Mouse (Mus musculus) midbrain, embryonic 14.5 days (tissue): ENCODE data around the gene Lyg2. TPM values are rescaled to one million over a fixed set of nuclear protein-coding genes. Genes with fewer than 3 reads are reported as not detected.

Experiments
- ATAC-seq: fragments of 200-750 bp; cut with Nextera tagmentation; 2 replicates; pipeline ENCODE4 v1.8.0; 2017; ENCODE audit warnings: moderate number of reproducible peaks, moderate library complexity; ENCODE audit not compliant: low FRiP score, low TSS enrichment
- DNase-seq: peaks from one replicate; pipeline ENCODE4 v3.0.0-alpha.2; 2015
- H3K27ac ChIP-seq: fragments of 300-500 bp; sonication (generic); replicated peaks from 2 replicates; pipeline ENCODE4 v1.5.1; 2014; ENCODE audit warnings: mild to moderate bottlenecking, low read depth, low read length, moderate library complexity
- H3K27me3 ChIP-seq: fragments of 300-500 bp; sonication (generic); 2 replicates; pipeline ENCODE4 v1.6.1; 2014; ENCODE audit warnings: low read length, control low read depth, mixed read lengths; ENCODE audit not compliant: control insufficient read depth, insufficient read depth
- H3K36me3 ChIP-seq: fragments of 300-500 bp; sonication (generic); 2 replicates; pipeline ENCODE4 v1.6.1; 2014; ENCODE audit warnings: low read length, control low read depth; ENCODE audit not compliant: control insufficient read depth, insufficient read depth
- H3K4me1 ChIP-seq: fragments of 300-500 bp; sonication (generic); 2 replicates; pipeline ENCODE4 v1.6.1; 2014; ENCODE audit warnings: mild to moderate bottlenecking, antibody characterized with exemption, low read length, control low read depth; ENCODE audit not compliant: control insufficient read depth, insufficient read depth
- H3K4me2 ChIP-seq: fragments of 300-500 bp; sonication (generic); 2 replicates; pipeline ENCODE4 v1.6.1; 2014; ENCODE audit warnings: mild to moderate bottlenecking, low read length, moderate library complexity
- H3K4me3 ChIP-seq: fragments of 300-500 bp; sonication (generic); replicated peaks from 2 replicates; pipeline ENCODE4 v1.5.1; 2014; ENCODE audit warnings: low read depth, low read length
- H3K9ac ChIP-seq: fragments of 300-500 bp; sonication (generic); replicated peaks from 2 replicates; pipeline ENCODE4 v1.6.1; 2014; ENCODE audit warnings: mild to moderate bottlenecking, low read length, moderate library complexity
- H3K9me3 ChIP-seq: fragments of 300-500 bp; sonication (generic); 2 replicates; pipeline ENCODE4 v1.6.1; 2016; ENCODE audit warnings: low read length, control low read depth, mixed read lengths; ENCODE audit not compliant: control insufficient read depth
- WGBS: fragments of 180-500 bp; shearing (Covaris S2); extraction: QIAGEN DNeasy Blood & Tissue Kit; methylation state at CpG from one replicate; pipeline ENCODE4 v1.1.7; 2014; 5-methylcytosine and 5-hydroxymethylcytosine counted together
- polyA plus RNA-seq: library from polyadenylated mRNA; unstranded; fragments of >200 nt; fragmentation: Nextera tagmentation; extraction: Ambion mirVana; gene quantifications from 2 replicates; pipeline ENCODE4 v1.2.1, GENCODE M21; 2014

Lyg2 gene
- polyA plus RNA-seq, 1 experiment from 2014 or later, result not detected

DNA sequence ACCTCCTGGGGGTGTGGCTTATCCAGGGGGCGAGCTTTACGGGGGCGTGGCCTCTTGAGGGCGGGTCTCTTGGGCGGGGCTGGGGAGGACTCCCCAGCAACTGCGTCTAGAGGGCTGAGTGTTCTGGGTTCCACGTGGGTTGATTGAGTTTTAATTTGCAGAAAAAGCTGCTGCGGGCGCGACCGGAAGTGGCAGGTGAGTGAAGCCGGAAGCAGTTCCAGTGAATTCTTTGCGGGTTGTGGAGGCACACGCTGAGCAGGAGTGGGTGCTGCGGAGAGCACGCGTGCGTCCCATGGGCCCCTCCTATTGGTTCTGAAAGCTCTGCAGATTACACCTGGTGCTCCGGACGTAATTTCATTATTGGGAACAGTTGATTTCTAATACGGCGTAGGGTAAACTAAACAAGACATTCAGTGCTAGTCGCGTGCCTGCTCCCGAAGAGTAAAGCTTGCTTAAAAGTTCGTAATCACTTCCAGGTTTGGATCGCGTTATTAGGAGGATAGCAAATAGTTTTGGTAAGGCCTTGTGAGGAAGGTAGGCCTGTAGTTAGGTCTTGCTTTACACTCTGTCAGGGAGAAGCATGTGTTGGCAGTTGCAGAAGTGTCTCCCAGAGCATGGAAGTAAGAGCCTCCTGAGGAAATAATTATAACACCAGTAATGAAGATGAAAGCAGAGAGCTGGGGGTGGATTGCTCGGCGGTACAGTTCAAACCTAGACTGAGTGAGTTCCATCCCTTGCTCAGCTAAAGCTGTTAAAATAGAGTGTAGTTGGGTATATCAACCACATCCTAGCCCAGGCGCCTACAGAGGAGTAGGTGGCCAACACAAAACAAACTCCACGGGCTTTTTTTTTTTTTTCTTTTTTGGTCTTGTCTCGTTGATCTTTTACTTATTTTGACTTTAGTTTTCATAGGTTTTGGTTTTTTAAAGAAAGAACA is 43.9 kb downstream of the Lyg2 start:
- H3K4me2 ChIP-seq, result peak overlapping the region; percentile 77

DNA sequence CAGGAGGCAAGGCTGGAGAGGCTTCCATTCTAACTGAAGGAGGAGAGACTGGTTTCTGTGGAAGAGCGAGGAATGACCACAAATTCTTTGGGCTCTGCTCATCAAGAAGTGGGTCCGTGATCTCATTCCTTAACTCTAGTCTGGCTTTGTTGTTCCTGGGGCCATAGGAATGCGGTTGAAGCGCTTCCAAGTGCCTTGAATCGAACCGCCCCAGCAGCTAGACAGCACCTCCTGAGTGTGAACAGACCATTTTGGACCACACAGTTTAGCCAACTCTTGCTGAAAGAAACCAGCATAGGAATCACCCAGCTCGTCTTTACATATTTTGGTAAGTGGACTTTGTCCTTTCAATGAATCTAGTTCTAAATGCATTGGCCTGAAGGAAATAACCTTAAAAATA is 44.6 kb downstream of the Lyg2 start, which contains the start of gene Lipt1:
Gene Lipt1, plus strand, starts transcription at position 35 of the 400 bp plus-strand sequence.
- H3K4me2 ChIP-seq, result peak within 1 kb of the TSS; percentile 77
- H3K27ac ChIP-seq, result peak within 1 kb of the TSS; percentile 70
- WGBS, result 8% methylated on average over 7 of the region's 7 CpGs
- peaks cover 12% of the 10 kb centered on the region; the same call in 1 of the 2 replicates for H3K36me3 ChIP-seq
- no peak for DNase-seq
- peak; percentile 38; the same call in 1 of the 2 replicates for ATAC-seq
- peak within 1 kb of the TSS; percentile 51 for H3K4me3 ChIP-seq
- peaks cover 12% of the 10 kb centered on the region for H3K4me1 ChIP-seq
- no peaks in the 10 kb centered on the region for H3K9me3 ChIP-seq
- H3K27me3 ChIP-seq, result no peaks in the 10 kb centered on the region
- H3K9ac ChIP-seq, result peak within 1 kb of the TSS; percentile 40

More for the DNA sequence above, 43.9 kb downstream of the Lyg2 start:
- ATAC-seq, result peak; percentile 85
- Histone ChIP-seq H3K27me3 (no peaks in the 10 kb centered on the region), H3K4me1 (peaks cover 12% of the 10 kb centered on the region), H3K9ac (peak overlapping the region; percentile 40), H3K36me3 (peaks cover 17% of the 10 kb centered on the region), H3K27ac (peak overlapping the region; percentile 70), H3K4me3 (peak overlapping the region; percentile 51), H3K9me3 (no peaks in the 10 kb centered on the region)
- WGBS, result 7% methylated on average over 33 of the region's 33 CpGs
- peak; percentile 82 for DNase-seq

DNA sequence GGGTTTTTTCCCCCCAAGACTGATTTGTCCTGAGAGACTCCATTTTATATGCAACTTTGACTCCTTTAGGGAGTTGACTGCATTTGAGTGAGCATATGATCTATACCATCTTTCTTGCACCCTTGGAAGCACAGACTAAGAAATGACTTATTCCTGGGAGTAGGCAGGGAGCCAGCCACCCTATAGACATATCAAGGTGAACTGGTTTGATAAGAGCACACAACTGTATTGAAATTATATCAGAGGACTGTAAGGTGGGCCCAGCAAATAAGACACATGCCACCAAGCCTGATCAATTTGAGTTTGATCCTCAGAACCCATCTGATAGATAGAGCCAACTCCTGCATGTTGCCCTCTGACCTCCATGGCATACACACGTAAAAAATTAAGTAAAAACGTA is 46.9 kb downstream of the Lyg2 start:
- ATAC-seq, result no peak
- H3K4me2 ChIP-seq, result no peak overlapping the region
- peaks cover 16% of the 10 kb centered on the region for H3K4me1 ChIP-seq
- no peak overlapping the region for H3K4me3 ChIP-seq
- WGBS, result 64% methylated on average over 2 of the region's 2 CpGs
- H3K27me3 ChIP-seq, result no peaks in the 10 kb centered on the region
- H3K36me3 ChIP-seq, result no peaks in the 10 kb centered on the region
- no peak for DNase-seq
- H3K9ac ChIP-seq, result no peak overlapping the region
- H3K27ac ChIP-seq, result no peak overlapping the region
- H3K9me3 ChIP-seq, result no peaks in the 10 kb centered on the region

DNA sequence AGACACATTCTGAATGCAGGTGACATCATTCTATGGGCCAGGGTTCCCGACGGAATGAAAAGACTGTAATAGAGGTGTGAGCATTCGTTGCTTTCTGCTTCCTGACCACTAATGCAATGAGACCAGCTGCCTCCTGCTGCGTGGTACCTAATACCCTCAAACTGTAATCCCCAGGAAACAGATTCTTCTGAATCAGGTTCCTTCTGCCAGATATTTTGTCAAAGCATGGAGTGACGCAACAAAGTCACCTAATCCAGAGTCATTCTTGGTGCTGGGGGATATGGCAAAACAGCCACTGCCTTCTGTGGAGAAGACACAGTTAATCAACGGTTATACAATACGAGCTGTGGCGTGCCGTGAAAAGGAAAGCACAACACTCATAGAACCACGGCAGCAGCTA is 47.7 kb downstream of the Lyg2 start:
- peaks cover 20% of the 10 kb centered on the region for H3K4me1 ChIP-seq
- no peaks in the 10 kb centered on the region for H3K9me3 ChIP-seq
- no peak overlapping the region for H3K27ac ChIP-seq
- DNase-seq (no peak), ATAC-seq (no peak)
- no peak overlapping the region for H3K9ac ChIP-seq
- no peak overlapping the region for H3K4me2 ChIP-seq
- H3K4me3 ChIP-seq, result no peak overlapping the region
- 68% methylated on average over 10 of the region's 10 CpGs for WGBS
- H3K36me3 ChIP-seq, result no peaks in the 10 kb centered on the region
- no peaks in the 10 kb centered on the region for H3K27me3 ChIP-seq

DNA sequence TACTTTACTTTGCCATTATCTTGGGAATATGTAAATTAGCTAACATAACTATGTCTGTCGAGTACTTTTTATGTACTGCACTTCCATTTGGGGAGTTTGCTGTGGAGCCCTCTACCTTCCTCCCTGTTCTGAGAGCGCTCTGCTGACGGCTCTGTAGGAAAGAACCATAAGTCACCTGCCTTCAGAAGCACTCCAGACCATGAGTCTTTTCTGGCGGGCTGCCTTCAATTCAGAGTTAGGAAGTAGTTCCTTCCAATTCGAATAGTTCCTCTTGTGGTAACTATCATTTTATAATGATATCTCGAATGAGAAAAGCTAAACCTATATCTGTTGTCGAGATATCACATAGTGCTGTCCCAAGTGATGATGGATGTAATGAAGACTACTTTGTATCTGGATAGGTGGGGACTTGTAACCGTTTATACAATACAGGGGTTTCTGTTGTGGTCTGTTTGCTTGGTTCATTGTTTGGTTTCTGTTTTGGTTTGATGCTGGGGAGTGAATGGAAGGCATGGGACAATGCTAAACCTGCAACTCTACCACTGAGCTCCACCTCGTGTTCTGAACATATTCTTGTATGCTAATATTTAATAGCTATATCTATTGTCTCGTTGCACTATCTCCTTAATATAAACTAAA is 48.5 kb downstream of the Lyg2 start:
- WGBS, result 73% methylated on average over 10 of the region's 10 CpGs
- no peaks in the 10 kb centered on the region for H3K27me3 ChIP-seq

DNA sequence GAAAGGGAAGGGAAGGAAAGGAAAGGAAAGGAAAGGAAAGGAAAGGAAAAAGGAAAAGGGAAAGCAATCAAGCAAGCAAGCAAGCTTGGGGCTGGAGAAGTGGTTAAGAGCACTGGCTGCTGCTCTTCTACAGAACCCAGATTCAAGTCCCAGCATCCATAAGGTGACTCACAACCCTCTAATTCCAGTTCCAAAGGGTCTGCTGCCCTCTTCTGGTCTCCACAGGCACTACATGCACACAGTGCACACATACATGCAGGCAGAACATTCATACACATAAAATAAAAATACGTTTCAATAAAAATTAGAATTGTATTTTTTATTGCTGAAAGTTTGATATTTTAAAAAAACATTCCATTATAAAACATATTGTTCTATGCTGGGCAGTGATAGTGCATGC is 49.2 kb downstream of the Lyg2 start:
- peaks cover 13% of the 10 kb centered on the region; the same call in 1 of the 2 replicates for H3K4me1 ChIP-seq
- no peaks in the 10 kb centered on the region for H3K27me3 ChIP-seq
- H3K4me2 ChIP-seq, result no peak overlapping the region
- DNase-seq, result peak; percentile 41
- 85% methylated on average over 1 of the region's 1 CpGs for WGBS
- H3K36me3 ChIP-seq, result no peaks in the 10 kb centered on the region
- no peak for ATAC-seq
- H3K9me3 ChIP-seq, result no peaks in the 10 kb centered on the region
- no peak overlapping the region for H3K27ac ChIP-seq
- H3K4me3 ChIP-seq, result no peak overlapping the region
- no peak overlapping the region for H3K9ac ChIP-seq

More for the DNA sequence above, 48.5 kb downstream of the Lyg2 start:
- Histone ChIP-seq H3K4me2 (no peak overlapping the region), H3K4me3 (no peak overlapping the region), H3K36me3 (no peaks in the 10 kb centered on the region), H3K9ac (no peak overlapping the region), H3K9me3 (no peaks in the 10 kb centered on the region), H3K27ac (no peak overlapping the region), H3K4me1 (peaks cover 16% of the 10 kb centered on the region; the same call in 1 of the 2 replicates)
- ATAC-seq, result no peak
- DNase-seq, result no peak

DNA sequence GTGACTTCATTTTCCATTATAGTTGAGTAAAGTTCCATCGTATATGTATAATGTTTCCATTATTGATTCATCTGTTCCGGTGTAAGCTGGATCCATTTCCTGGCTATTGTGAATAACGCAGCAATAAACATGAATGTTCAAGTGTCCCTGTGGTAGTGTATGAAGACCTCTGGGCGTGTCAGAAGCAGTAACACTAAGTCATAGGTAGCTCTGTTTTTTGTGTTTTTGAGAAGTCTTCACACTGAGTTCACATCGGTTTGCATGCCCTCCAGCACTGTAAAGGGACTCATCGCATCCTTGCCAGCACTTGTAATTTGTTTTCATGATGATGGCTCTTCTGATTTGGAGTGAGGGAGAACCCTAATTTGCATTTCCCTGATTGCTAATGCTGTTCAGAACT is 50.0 kb downstream of the Lyg2 start, which contains the start of gene Tsga10:
Gene Tsga10, minus strand, starts transcription at position 144 of the 400 bp plus-strand sequence.
- Histone ChIP-seq H3K9ac (peak within 1 kb of the TSS; percentile 64), H3K9me3 (no peaks in the 10 kb centered on the region), H3K4me1 (0 out of 2 replicates have a peak, but pooled peaks cover 8% of the 10 kb centered on the region), H3K27me3 (no peaks in the 10 kb centered on the region), H3K4me2 (peak within 1 kb of the TSS; percentile 71), H3K36me3 (no peaks in the 10 kb centered on the region), H3K4me3 (peak within 1 kb of the TSS; percentile 67), H3K27ac (peak within 1 kb of the TSS; percentile 91)
- 83% methylated on average over 6 of the region's 6 CpGs for WGBS
- DNase-seq, result no peak
- ATAC-seq, result no peak

DNA sequence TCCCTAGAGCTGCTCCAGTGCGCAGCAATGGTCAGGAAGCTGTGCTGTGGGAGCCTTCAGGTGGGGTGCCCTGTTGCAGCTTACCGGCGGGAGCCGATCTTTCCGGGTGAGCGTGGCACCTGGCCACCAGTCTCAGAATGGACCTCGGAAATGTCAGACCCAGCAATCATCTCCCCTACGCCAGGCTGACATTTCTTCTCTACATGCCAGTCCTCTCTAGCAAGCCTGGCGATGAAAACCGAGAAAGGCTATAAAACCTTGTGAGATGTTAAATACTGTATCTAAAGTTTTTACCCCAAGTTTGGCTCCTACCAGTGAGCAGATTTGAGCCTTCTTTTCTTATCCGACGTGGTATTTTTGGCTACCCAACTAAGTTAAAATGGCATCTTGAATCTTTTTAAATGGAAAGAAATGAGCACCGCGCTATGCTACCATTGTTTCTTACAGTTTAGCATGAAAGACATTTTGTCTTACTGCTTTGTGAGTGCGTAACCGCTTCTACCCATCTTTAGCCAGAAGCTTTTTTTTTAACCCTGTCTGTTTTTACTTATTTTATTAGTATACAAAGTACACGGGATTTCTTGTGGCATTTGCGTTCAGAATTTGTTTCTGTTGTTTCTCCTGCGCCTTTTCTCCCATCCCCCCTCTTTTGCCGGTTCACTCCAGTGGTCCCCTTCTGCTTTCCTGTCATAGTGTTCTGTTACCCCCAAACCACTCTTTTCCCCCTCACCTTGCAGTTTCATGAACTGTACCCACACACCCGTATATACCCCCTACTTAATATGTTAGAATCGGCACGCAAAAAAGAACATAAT is 50.7 kb downstream of the Lyg2 start:
- WGBS, result 12% methylated on average over 23 of the region's 23 CpGs
- no peaks in the 10 kb centered on the region for H3K36me3 ChIP-seq
- H3K27me3 ChIP-seq, result no peaks in the 10 kb centered on the region
- H3K4me3 ChIP-seq, result peak overlapping the region; percentile 67
- H3K27ac ChIP-seq, result peak overlapping the region; percentile 91
- no peaks in the 10 kb centered on the region for H3K9me3 ChIP-seq
- ATAC-seq, result no peak
- peak overlapping the region; percentile 71 for H3K4me2 ChIP-seq
- peak overlapping the region; percentile 64 for H3K9ac ChIP-seq
- H3K4me1 ChIP-seq, result 0 out of 2 replicates have a peak, but pooled peaks cover 8% of the 10 kb centered on the region
- DNase-seq, result no peak
